Mouse (Mus musculus): ENCODE data around the gene Cbwd1. TPM values are rescaled to one million over a fixed set of nuclear protein-coding genes. Genes with fewer than 3 reads are reported as not detected.

Cbwd1 gene
- 23.6 and 24.2 TPM in 2 replicates for polyA plus RNA-seq (2016; fragmentation: Nextera tagmentation; extraction: Ambion mirVana)

DNA sequence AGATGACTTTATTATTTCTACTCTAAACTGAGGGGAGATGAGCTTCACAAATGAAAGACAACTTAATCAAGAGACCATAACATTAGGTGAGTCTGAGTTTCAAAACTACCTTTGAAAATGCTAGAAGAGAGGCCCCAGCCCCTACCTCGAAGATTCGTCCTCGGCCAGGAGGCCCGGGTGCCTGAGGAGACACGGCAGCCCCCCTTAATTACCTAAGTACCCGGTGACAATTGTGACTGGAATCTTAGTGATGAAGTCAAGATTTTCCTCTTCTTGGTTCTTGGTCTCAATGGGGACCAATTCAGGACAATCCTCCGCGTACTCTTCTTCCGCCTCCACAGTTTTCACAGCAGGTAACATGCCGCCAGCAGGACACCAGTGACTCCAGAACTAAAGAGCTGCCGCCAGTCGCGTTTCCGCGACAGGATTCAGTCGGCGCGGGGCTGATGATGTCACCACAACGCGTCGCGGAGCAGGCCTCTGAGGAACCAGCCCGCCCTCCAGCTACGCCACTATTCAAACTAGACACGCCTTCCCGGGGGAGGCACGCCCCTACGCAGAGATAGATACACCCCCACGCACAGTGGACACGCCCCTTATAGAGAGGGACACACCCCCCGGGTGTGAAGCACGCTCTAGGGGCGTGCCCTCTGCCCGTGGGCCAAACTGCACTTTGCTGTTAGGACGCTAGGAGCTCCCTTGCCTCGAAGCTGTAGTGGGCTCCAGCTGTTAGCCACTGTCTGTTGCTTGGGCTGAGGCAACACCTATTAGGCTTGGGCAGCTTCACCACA is at the start of gene Cbwd1:
Gene Cbwd1, minus strand, starts transcription at position 439 of the 791 bp plus-strand sequence.
- Histone ChIP-seq H3K4me1 (peaks cover 8% of the 10 kb centered on the region), H3K36me3 (peaks cover 13% of the 10 kb centered on the region), H3K9me3 (replicated peaks) (no peaks in the 10 kb centered on the region), H3K4me3 (peak within 1 kb of the TSS; percentile 73), H3K27me3 (ENCODE audit: low read depth, poor library complexity, severe bottlenecking) (no peaks in the 10 kb centered on the region), H3K27ac (peak within 1 kb of the TSS; percentile 73)
- peak; percentile 99 for DNase-seq (ENCODE audit: low spot score)
- under 1% methylated on average over 36 of the region's 36 CpGs for WGBS

DNA sequence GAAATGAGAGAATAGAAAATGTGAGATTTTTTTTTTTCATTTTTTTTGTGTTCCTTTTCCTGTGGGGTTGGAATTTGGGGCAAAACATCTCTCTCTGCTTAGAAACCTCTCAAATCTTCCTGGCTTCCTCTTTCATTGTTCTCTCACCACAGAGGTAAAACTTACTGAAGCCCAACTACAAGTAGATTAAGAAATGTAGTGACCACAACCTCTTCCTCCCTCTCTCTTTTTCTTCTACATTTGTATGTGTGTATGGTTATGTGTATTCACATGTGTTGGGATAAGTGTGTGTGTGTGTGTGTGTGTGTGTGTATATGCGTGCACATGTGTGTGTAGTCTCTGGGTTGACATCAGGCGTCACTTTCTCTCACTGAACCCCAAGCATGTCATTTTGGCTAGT is 47.1 kb upstream of the Cbwd1 start:
- Histone ChIP-seq H3K9me3 (replicated peaks) (no peaks in the 10 kb centered on the region), H3K36me3 (no peaks in the 10 kb centered on the region), H3K27ac (no peak overlapping the region), H3K4me1 (no peaks in the 10 kb centered on the region), H3K4me3 (no peak overlapping the region), H3K27me3 (ENCODE audit: low read depth, poor library complexity, severe bottlenecking) (no peaks in the 10 kb centered on the region)
- 85% methylated on average over 2 of the region's 2 CpGs for WGBS
- no peak for DNase-seq (ENCODE audit: low spot score)

DNA sequence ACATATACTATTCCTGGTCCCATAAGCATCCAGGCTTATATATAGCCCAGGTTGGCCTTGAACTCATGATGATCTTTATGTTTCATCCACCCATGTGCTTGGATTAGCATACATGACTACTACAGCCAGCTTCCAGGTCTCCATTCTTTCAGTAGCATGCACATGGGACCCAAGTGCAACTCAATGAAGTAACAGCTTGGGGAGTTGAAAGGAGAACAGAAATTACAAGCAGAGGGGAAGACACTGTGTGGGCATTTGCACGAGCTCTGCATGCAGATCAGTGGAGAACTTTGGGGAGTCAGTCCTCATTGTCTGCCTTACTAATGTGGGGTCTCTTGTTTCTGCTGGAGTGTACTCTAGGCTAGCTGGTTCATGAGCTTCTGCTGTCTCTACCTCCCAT is 45.3 kb upstream of the Cbwd1 start:
- H3K27me3 ChIP-seq (ENCODE audit: low read depth, poor library complexity, severe bottlenecking): peaks cover 14% of the 10 kb centered on the region
- no peak overlapping the region for H3K4me3 ChIP-seq
- DNase-seq (ENCODE audit: low spot score): no peak
- no peaks in the 10 kb centered on the region for H3K4me1 ChIP-seq
- 67% methylated on average over 1 of the region's 1 CpGs for WGBS
- H3K27ac ChIP-seq: no peak overlapping the region
- no peaks in the 10 kb centered on the region for H3K9me3 ChIP-seq (replicated peaks)
- H3K36me3 ChIP-seq: no peaks in the 10 kb centered on the region

DNA sequence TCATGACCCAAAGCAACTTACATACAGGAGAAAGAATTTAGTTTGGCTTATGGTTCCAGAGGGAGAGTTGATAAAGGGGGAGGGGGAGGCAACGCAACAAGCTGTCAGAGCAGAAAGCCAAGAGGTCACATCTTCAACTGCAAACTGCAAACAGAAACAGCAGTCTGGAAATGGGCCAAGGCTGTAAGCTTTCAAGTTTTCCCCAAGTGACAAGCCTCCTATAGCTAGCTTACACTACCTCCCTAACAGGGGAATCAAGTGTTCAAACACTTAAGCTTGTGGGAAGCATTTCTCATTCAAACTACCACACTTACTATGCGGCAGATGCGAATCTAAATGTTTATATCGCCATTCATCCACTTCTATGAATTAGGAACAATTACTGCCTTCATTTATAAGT is 42.4 kb upstream of the Cbwd1 start:
- no peak for DNase-seq (ENCODE audit: low spot score)
- H3K4me1 ChIP-seq: peaks cover 10% of the 10 kb centered on the region
- WGBS: 82% methylated on average over 4 of the region's 4 CpGs
- no peaks in the 10 kb centered on the region for H3K9me3 ChIP-seq (replicated peaks)
- no peak overlapping the region for H3K27ac ChIP-seq
- H3K27me3 ChIP-seq (ENCODE audit: low read depth, poor library complexity, severe bottlenecking): peaks cover 42% of the 10 kb centered on the region
- H3K4me3 ChIP-seq: no peak overlapping the region
- H3K36me3 ChIP-seq: no peaks in the 10 kb centered on the region

DNA sequence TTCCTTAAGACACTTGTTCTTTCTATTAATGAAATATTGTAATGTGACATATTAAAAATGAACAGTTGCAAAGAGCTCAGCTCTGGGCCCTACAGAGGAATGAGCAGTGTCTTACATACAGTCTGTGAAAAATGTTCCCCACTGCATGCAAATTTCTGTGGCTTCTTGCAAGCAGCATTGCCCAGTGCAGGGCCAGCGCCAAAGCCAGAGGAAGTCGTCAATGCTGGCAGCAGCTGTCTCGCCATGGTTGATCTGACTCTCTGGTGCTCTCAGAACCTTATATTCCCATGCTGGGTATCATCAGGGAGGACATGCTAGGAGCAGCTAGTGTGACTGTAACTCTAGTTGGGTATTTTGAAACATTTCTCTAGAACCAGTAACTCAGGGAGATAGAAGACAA is 41.4 kb upstream of the Cbwd1 start:
- Histone ChIP-seq H3K27ac (no peak overlapping the region), H3K4me3 (no peak overlapping the region), H3K4me1 (peaks cover 10% of the 10 kb centered on the region), H3K9me3 (replicated peaks) (no peaks in the 10 kb centered on the region), H3K36me3 (no peaks in the 10 kb centered on the region), H3K27me3 (ENCODE audit: low read depth, poor library complexity, severe bottlenecking) (peaks cover 52% of the 10 kb centered on the region)
- WGBS: 83% methylated on average over 3 of the region's 3 CpGs
- no peak for DNase-seq (ENCODE audit: low spot score)

DNA sequence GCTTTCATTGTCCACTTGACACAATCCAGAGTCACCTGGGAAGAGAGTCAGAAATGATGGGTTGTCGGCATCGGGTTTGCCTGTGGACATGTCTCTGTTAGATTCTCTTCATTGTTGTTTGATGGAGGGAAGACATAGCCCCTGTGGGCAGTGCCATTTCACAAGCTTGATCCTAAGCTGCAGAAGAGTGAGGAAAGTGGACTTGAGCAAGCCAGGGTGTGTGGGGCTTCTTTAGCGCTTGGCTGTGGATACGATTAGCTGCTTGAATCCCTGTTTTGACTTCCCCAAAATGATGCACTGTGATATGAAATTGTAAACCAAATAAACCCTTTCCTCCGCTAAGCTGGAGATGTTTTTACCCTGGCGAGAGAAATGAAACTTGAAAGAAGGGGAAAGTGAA is 40.6 kb upstream of the Cbwd1 start:
- H3K36me3 ChIP-seq: no peaks in the 10 kb centered on the region
- H3K4me1 ChIP-seq: peaks cover 10% of the 10 kb centered on the region
- H3K9me3 ChIP-seq (replicated peaks): no peaks in the 10 kb centered on the region
- H3K4me3 ChIP-seq: no peak overlapping the region
- no peak overlapping the region for H3K27ac ChIP-seq
- WGBS: 89% methylated on average over 6 of the region's 6 CpGs
- DNase-seq (ENCODE audit: low spot score): no peak
- H3K27me3 ChIP-seq (ENCODE audit: low read depth, poor library complexity, severe bottlenecking): peaks cover 60% of the 10 kb centered on the region

DNA sequence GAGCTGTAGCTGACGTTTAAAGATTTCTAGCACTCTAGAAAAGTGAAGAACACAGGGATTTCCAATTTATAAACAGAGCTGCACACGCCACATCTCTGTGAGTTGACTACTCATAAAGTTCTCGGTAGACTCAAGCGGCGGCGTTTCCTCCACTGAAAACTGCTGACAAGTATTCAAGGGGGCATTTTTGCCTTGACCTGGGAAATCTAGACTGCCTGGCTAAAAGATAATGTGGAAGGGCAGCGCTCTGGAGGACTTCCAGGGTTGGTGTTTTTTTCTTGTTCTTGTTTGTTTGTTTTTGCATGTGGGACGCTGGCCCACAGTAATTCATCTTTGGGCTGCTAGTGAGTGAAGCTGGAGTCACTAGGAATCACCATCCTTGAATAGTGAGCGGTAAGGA is 38.7 kb upstream of the Cbwd1 start:
- 31% methylated on average over 9 of the region's 9 CpGs for WGBS
- no peak overlapping the region for H3K27ac ChIP-seq
- no peak for DNase-seq (ENCODE audit: low spot score)
- H3K9me3 ChIP-seq (replicated peaks): no peaks in the 10 kb centered on the region
- peaks cover 10% of the 10 kb centered on the region for H3K4me1 ChIP-seq
- peaks cover 72% of the 10 kb centered on the region for H3K27me3 ChIP-seq (ENCODE audit: low read depth, poor library complexity, severe bottlenecking)
- H3K4me3 ChIP-seq: peak overlapping the region; percentile 81
- H3K36me3 ChIP-seq: no peaks in the 10 kb centered on the region

DNA sequence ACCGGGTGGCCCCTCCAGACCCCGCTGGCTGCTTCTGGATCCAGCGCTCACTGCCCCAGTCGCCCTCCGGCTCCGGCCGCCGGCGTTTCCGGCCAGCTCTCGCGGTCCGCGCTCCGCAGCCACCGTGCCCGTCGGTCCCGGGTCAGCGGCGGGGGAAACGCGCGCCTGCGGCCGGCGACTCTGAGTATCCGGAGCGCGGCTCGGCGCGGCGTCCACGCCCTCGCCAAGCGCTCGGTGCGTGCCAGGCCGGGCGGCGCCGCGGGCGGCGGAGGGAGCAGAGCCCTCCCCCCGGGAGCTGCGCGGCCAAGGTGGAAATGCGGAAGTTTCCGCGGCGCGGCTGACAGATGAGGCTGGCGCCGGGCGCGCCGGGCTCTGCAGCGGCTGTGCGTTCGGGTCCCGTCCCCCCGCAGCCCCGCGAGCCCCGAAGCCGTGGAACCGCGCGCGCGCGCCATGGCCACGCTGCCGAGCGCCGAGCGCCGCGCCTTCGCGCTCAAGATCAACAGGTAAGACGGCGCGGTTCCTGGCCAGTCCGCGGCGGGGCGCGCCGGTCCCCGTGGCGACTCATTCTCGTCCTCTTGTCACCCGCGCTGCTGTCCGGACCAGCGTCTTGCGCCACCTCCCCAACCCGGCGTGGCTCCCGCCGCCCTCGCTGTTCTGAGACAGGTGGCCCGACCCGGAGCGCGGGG is 37.9 kb upstream of the Cbwd1 start, which contains the start of gene Dock8:
Gene Dock8, plus strand, starts transcription at position 334 of the 686 bp plus-strand sequence.
- no peaks in the 10 kb centered on the region for H3K9me3 ChIP-seq (replicated peaks)
- DNase-seq (ENCODE audit: low spot score): peak; percentile 72
- peak within 1 kb of the TSS; percentile 75 for H3K27ac ChIP-seq
- peaks cover 17% of the 10 kb centered on the region for H3K4me1 ChIP-seq
- WGBS: under 1% methylated on average over 109 of the region's 109 CpGs
- H3K4me3 ChIP-seq: peak within 1 kb of the TSS; percentile 81
- peaks cover 72% of the 10 kb centered on the region for H3K27me3 ChIP-seq (ENCODE audit: low read depth, poor library complexity, severe bottlenecking)
- H3K36me3 ChIP-seq: no peaks in the 10 kb centered on the region

DNA sequence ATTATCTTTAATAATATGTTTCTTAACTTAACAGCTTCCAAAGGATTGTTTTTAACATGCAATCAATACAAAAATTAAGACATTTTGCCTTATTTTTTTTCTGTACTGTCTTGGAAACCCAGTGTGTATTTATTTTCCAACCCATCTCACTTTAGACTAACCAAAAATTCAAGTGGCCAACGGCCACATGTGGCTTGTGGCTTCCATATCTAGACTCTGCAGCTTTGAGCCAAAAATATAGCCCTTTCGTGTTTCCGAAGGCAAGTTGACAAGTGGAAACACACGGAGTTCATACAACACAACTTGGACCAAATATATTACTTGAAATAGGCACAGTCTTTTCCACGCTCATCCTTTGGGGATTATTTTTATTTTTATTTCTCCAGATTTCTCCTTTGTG is 37.2 kb upstream of the Cbwd1 start:
- H3K27me3 ChIP-seq (ENCODE audit: low read depth, poor library complexity, severe bottlenecking): peaks cover 72% of the 10 kb centered on the region
- DNase-seq (ENCODE audit: low spot score): no peak
- H3K27ac ChIP-seq: no peak overlapping the region
- no peaks in the 10 kb centered on the region for H3K9me3 ChIP-seq (replicated peaks)
- no peaks in the 10 kb centered on the region for H3K36me3 ChIP-seq
- peaks cover 18% of the 10 kb centered on the region for H3K4me1 ChIP-seq
- WGBS: 79% methylated on average over 5 of the region's 5 CpGs
- H3K4me3 ChIP-seq: 0 out of 2 replicates have a peak overlapping the region, but pooled peaks have one; percentile 81

DNA sequence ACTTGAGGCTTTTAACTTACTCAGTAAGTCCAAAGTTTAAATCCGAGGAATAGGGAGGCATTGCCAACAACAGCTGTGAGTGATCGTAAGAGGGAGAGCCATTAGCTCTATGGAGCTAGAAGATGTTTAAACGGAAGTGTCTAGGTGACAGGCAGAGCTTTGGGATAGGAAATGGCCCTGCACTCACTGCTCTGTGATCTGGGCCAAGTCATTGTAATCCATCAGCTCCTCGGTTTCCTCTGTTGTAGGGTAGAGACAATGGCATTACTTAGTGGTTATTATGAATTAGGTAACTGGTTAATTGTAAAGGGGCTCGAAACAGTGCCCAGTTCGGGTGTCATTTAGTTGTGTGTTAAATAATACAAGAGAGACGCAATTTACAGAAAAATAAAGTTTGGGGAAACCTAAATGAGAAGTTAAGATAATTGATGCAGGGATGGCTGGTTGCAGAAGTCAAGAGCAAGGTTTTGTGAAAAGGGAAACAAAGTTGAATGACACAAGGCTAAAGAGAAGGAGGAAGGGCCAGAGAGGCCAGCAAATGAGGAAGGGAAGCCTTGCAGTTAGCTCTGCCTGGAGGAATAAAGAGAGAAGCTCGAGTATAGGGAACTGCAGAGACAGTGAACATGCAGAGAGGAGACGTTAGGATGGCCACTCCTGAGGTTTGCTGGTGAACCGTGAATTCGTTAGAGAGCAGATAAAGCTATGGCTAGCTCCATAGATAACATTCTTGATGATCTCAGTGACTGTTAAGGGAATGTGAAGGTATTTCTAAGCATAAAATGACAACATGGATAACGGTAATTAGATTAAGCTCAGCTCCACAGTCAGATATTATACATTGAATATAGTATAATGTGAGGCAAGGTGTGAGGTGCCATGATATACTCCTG is 35.6 kb upstream of the Cbwd1 start:
- H3K27ac ChIP-seq: no peak overlapping the region
- H3K9me3 ChIP-seq (replicated peaks): no peaks in the 10 kb centered on the region
- DNase-seq (ENCODE audit: low spot score): no peak
- H3K27me3 ChIP-seq (ENCODE audit: low read depth, poor library complexity, severe bottlenecking): peaks cover 62% of the 10 kb centered on the region
- WGBS: 67% methylated on average over 12 of the region's 12 CpGs
- H3K4me3 ChIP-seq: no peak overlapping the region
- H3K4me1 ChIP-seq: peaks cover 18% of the 10 kb centered on the region
- no peaks in the 10 kb centered on the region for H3K36me3 ChIP-seq

DNA sequence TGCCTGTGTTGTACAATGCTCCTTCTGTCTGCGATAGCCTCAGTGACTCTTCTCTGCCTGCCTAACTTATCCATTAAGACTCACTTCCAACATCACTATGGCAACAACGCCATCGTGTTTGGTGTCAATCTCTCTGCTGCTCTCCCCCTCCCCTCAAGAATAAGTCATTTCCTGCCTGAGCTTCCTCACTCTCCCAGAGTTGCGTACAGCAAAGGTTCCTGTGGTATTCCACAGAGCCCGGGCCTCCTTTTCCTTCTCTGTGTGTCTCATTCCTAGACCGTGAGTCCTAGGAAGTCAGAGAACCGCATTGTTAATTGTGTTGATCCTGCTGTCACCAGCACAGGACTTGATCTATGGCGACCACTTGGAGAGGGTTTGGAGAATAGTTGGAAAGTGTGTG is 33.5 kb upstream of the Cbwd1 start:
- no peak overlapping the region for H3K4me3 ChIP-seq
- H3K27me3 ChIP-seq (ENCODE audit: low read depth, poor library complexity, severe bottlenecking): peaks cover 40% of the 10 kb centered on the region
- H3K27ac ChIP-seq: no peak overlapping the region
- DNase-seq (ENCODE audit: low spot score): no peak
- H3K4me1 ChIP-seq: peaks cover 18% of the 10 kb centered on the region
- 52% methylated on average over 8 of the region's 8 CpGs for WGBS
- no peaks in the 10 kb centered on the region for H3K9me3 ChIP-seq (replicated peaks)
- H3K36me3 ChIP-seq: no peaks in the 10 kb centered on the region

DNA sequence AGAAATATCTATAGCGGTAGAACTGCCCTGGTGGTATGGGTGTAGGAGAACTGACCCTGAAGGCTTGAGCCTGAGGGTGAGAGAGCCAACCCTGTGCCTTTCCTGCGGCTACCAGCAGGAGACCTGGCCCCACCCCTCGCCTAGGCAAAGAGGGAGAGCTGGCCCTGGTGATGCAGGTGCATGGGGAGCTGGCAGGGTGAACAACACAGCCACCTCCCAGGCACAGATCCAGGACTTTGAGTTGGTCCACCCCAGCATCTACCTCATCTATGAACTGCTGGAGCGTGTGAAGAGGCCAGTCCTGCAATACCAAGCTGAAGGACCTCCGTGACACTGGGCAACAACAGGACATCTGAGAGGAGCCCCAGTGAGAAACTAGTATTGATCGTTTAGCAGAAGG is 32.1 kb upstream of the Cbwd1 start:
- no peaks in the 10 kb centered on the region for H3K9me3 ChIP-seq (replicated peaks)
- no peaks in the 10 kb centered on the region for H3K36me3 ChIP-seq
- H3K27ac ChIP-seq: no peak overlapping the region
- no peak for DNase-seq (ENCODE audit: low spot score)
- 69% methylated on average over 6 of the region's 6 CpGs for WGBS
- H3K4me1 ChIP-seq: peaks cover 9% of the 10 kb centered on the region
- H3K27me3 ChIP-seq (ENCODE audit: low read depth, poor library complexity, severe bottlenecking): peaks cover 27% of the 10 kb centered on the region
- H3K4me3 ChIP-seq: no peak overlapping the region
